Mouse (Mus musculus): Measurements from ENCODE around the gene Rad18. TPM values are rescaled to one million over a fixed set of nuclear protein-coding genes. Genes with fewer than 3 reads are reported as not detected.

Gene Rad18
- total and polyA plus RNA-seq, 3 experiments = 21.1 to 37.7 (median 37.1) TPM

DNA sequence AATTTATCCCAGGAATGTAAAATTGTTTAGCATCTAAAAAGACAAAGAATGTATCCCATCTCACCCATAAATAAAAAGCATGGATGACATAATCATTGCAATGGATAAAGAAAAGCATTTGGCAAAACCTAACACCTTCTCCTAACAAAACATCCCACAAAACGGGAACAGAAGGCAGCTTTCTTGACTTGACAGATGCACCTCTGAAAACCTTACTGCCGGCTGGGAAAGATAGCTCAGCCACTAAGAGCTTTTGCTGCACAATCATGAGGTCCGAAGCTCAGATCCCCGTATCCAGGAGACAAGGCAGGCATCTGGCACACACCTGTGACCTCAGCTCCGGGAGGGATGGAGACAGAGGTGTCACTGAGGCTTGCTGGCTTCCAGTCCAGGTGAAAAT lies 37.5 kb upstream of the Rad18 start:
- Histone ChIP-seq H3K79me2 (replicated peaks; ENCODE audit: control insufficient read depth, extremely low read depth, insufficient read depth, poor library complexity, severe bottlenecking) (no peaks in the 10 kb centered on the region), H3K36me3 (replicated peaks in 1 of 2; ENCODE audit: control insufficient read depth in 1 of 2, insufficient read depth in 1 of 2, low read length in 1 of 2) (peaks cover 0 to 28% of the 10 kb centered on the region in 2 experiments), H3K4me2 (ENCODE audit: insufficient read depth, low read depth, poor library complexity, severe bottlenecking) (no peak overlapping the region), H3K9me3 (replicated peaks; ENCODE audit: low read length) (no peaks in the 10 kb centered on the region), H3K27ac (ENCODE audit: insufficient read depth, low read depth) (no peak overlapping the region), H3K4me3 (replicated peaks in 1 of 3; ENCODE audit: low read depth in 2 of 3, low read length in 2 of 3, poor library complexity in 1 of 3) (no peak overlapping the region), H3K4me1 (ENCODE audit: control insufficient read depth in 1 of 2, insufficient read depth in 2 of 2) (peaks cover 0 to 3% of the 10 kb centered on the region in 2 experiments; a peak in 2 of 4 replicates), H3K27me3 (replicated peaks) (no peaks in the 10 kb centered on the region), H3K9ac (ENCODE audit: insufficient read depth, low read depth) (no peak overlapping the region)
- in situ Hi-C loops (cut with MboI; ENCODE audit: low pct_ligation_motif_present, low pct_unique_long_range_greater_than_20kb, low sequenced_read_pairs) (no loop called here), dilution Hi-C loops (cut with MboI; ENCODE audit: extremely low pct_ligation_motif_present, extremely low pct_unique_long_range_greater_than_20kb, low sequenced_read_pairs) (no loop called here)
- no peak for DNase-seq (ENCODE audit: extremely low read depth)
- TF ChIP-seq TCF12 (IDR thresholded peaks at IDR 0.05; ENCODE audit: low read depth, low read length) (no peak), TBP (conservative IDR thresholded peaks at IDR 0.05; ENCODE audit: low read depth, low read length) (no peak), CTCF (conservative IDR thresholded peaks at IDR 0.05 in 1 of 2, IDR thresholded peaks at IDR 0.05 in 1 of 2; ENCODE audit: low read depth in 2 of 2, low read length in 2 of 2) (no peak), MEF2A (IDR thresholded peaks at IDR 0.05; ENCODE audit: borderline replicate concordance, low read depth, low read length) (no peak)

DNA sequence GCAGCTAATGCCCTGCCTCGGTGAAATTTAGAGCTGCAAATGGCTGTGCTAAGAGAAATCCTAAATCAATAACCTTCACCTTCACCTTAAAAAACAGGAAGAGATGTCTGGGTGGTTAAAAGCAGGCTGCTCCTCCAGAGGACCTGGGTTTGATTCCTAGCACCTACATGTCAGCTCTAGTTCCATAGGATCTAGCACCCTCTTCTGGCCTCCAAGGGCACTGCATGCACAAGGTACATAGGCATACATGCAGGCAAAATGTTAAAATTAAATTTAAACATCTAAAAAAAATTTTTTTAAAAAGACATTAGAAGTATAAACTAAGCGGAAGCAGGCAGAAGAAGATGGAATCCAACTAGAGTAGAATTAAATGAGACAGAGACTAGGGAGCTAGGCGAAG lies 35.9 kb upstream of the Rad18 start:
- H3K27ac ChIP-seq (ENCODE audit: insufficient read depth, low read depth) = no peak overlapping the region
- dilution Hi-C loops (cut with MboI; ENCODE audit: extremely low pct_ligation_motif_present, extremely low pct_unique_long_range_greater_than_20kb, low sequenced_read_pairs) (no loop called here), in situ Hi-C loops (cut with MboI; ENCODE audit: low pct_ligation_motif_present, low pct_unique_long_range_greater_than_20kb, low sequenced_read_pairs) (no loop called here)
- H3K79me2 ChIP-seq (replicated peaks; ENCODE audit: control insufficient read depth, extremely low read depth, insufficient read depth, poor library complexity, severe bottlenecking) = no peaks in the 10 kb centered on the region
- no peak overlapping the region for H3K9ac ChIP-seq (ENCODE audit: insufficient read depth, low read depth)
- H3K36me3 ChIP-seq (replicated peaks in 1 of 2; ENCODE audit: control insufficient read depth in 1 of 2, insufficient read depth in 1 of 2, low read length in 1 of 2) = peaks cover 0 to 27% of the 10 kb centered on the region in 2 experiments
- H3K4me1 ChIP-seq (ENCODE audit: control insufficient read depth in 1 of 2, insufficient read depth in 2 of 2) = peaks cover 1 to 7% of the 10 kb centered on the region in 2 experiments; a peak in 1 of 4 replicates
- no peak for DNase-seq (ENCODE audit: extremely low read depth)
- H3K4me3 ChIP-seq (replicated peaks in 1 of 3; ENCODE audit: low read depth in 2 of 3, low read length in 2 of 3, poor library complexity in 1 of 3) = no peak overlapping the region
- TF ChIP-seq RAD21 (IDR thresholded peaks at IDR 0.05; ENCODE audit: low read depth, low read length) (peak; percentile 13), CTCF (conservative IDR thresholded peaks at IDR 0.05 in 1 of 2, IDR thresholded peaks at IDR 0.05 in 1 of 2; ENCODE audit: low read depth in 2 of 2, low read length in 2 of 2) (peak; percentile 38 to 43; a peak in 3 of 4 replicates), MXI1 (IDR thresholded peaks at IDR 0.05; ENCODE audit: low read depth, low read length) (no peak), IRF4 (IDR thresholded peaks at IDR 0.05; ENCODE audit: low read depth, low read length) (no peak), MAZ (IDR thresholded peaks at IDR 0.05; ENCODE audit: low read depth, low read length) (no peak)
- no peak overlapping the region for H3K4me2 ChIP-seq (ENCODE audit: insufficient read depth, low read depth, poor library complexity, severe bottlenecking)
- no peaks in the 10 kb centered on the region for H3K9me3 ChIP-seq (replicated peaks; ENCODE audit: low read length)
- H3K27me3 ChIP-seq (replicated peaks) = no peaks in the 10 kb centered on the region

DNA sequence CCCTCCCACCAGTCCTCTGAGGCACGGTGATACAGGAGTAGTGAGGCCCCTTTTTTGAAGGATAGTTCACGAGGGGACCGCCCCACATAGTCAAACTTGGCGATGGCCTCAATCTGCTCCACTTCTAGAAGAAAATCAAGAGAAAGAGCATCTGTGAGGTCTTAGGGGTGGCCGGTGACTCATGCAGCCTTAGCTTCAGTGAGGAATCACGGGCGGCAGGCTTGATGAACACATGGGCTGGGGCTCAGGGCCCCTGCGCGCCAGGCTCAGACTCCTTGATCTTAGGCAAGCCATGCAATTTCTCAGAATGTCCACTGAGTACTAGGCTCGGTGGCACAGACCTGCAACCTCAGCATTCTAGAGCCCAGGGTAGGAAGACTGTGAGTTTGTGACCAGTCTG lies 34.9 kb upstream of the Rad18 start:
- Histone ChIP-seq H3K4me2 (ENCODE audit: insufficient read depth, low read depth, poor library complexity, severe bottlenecking) (no peak overlapping the region), H3K27me3 (replicated peaks) (no peaks in the 10 kb centered on the region), H3K79me2 (replicated peaks; ENCODE audit: control insufficient read depth, extremely low read depth, insufficient read depth, poor library complexity, severe bottlenecking) (no peaks in the 10 kb centered on the region), H3K4me1 (ENCODE audit: control insufficient read depth in 1 of 2, insufficient read depth in 2 of 2) (peaks cover 7 to 15% of the 10 kb centered on the region in 2 experiments; a peak in 2 of 4 replicates), H3K27ac (ENCODE audit: insufficient read depth, low read depth) (no peak overlapping the region), H3K36me3 (replicated peaks in 1 of 2; ENCODE audit: control insufficient read depth in 1 of 2, insufficient read depth in 1 of 2, low read length in 1 of 2) (peaks cover 0 to 32% of the 10 kb centered on the region in 2 experiments), H3K9ac (ENCODE audit: insufficient read depth, low read depth) (no peak overlapping the region), H3K9me3 (replicated peaks; ENCODE audit: low read length) (no peaks in the 10 kb centered on the region), H3K4me3 (replicated peaks in 1 of 3; ENCODE audit: low read depth in 2 of 3, low read length in 2 of 3, poor library complexity in 1 of 3) (no peak overlapping the region)
- no peak for DNase-seq (ENCODE audit: extremely low read depth)
- dilution Hi-C loops (cut with MboI; ENCODE audit: extremely low pct_ligation_motif_present, extremely low pct_unique_long_range_greater_than_20kb, low sequenced_read_pairs) = no loop called here
- TF ChIP-seq GABPA (IDR thresholded peaks at IDR 0.05; ENCODE audit: insufficient replicate concordance, low read depth, low read length) (no peak), NRF1 (IDR thresholded peaks at IDR 0.05; ENCODE audit: low read depth, low read length) (no peak)
- in situ Hi-C loops (cut with MboI; ENCODE audit: low pct_ligation_motif_present, low pct_unique_long_range_greater_than_20kb, low sequenced_read_pairs) = no loop called here
